Mouse (Mus musculus) heart, postnatal 0 days (tissue): ENCODE results near the gene Pias1. TPM values are rescaled to one million over a fixed set of nuclear protein-coding genes. Genes with fewer than 3 reads are reported as not detected.
A peak's percentile ranks its signal among the peaks of the same experiment; 100 is the strongest.

Experiments
- ATAC-seq: fragments of 200-750 bp; cut with Nextera tagmentation; 2 replicates; pipeline ENCODE4 v1.8.0; 2017; ENCODE audit warnings: low read depth, moderate number of reproducible peaks, moderate library complexity; ENCODE audit not compliant: insufficient read depth
- DNase-seq: peaks from one replicate; pipeline ENCODE4 v3.0.0-alpha.2; 2016; ENCODE audit warnings: low spot score
- H3K27ac ChIP-seq: fragments of 300-500 bp; sonication (generic); 2 replicates; pipeline ENCODE4 v1.5.1; 2014; ENCODE audit warnings: low read depth, mild to moderate bottlenecking
- H3K27me3 ChIP-seq: fragments of 300-500 bp; sonication (generic); 2 replicates; pipeline ENCODE4 v1.6.1; 2014; ENCODE audit warnings: low read length, mixed read lengths; ENCODE audit not compliant: control insufficient read depth, insufficient read depth
- H3K36me3 ChIP-seq: fragments of 300-500 bp; sonication (generic); replicated peaks from 2 replicates; pipeline ENCODE4 v1.6.1; 2014; ENCODE audit warnings: low read length, mixed read lengths; ENCODE audit not compliant: control insufficient read depth, insufficient read depth
- H3K4me1 ChIP-seq: fragments of 300-500 bp; sonication (generic); 2 replicates; pipeline ENCODE4 v1.6.1; 2014; ENCODE audit warnings: antibody characterized with exemption; ENCODE audit not compliant: control insufficient read depth, insufficient read depth
- H3K4me2 ChIP-seq: fragments of 300-500 bp; sonication (generic); 2 replicates; pipeline ENCODE4 v1.6.1; 2014; ENCODE audit warnings: low read depth, mild to moderate bottlenecking, low read length, moderate library complexity
- H3K4me3 ChIP-seq: fragments of 300-500 bp; sonication (generic); 2 replicates; pipeline ENCODE4 v1.5.1; 2014; ENCODE audit warnings: low read depth, low read length
- H3K9ac ChIP-seq: fragments of 300-500 bp; sonication (generic); replicated peaks from 2 replicates; pipeline ENCODE4 v1.6.1; 2014; ENCODE audit warnings: low read depth, low read length, mixed read lengths
- H3K9me3 ChIP-seq: fragments of 300-500 bp; sonication (generic); replicated peaks from 2 replicates; pipeline ENCODE4 v1.6.1; 2016; ENCODE audit warnings: low read length; ENCODE audit not compliant: control insufficient read depth
- CTCF ChIP-seq: IDR thresholded peaks from 2 replicates; pipeline ENCODE4 v1.5.1; 2016; ENCODE audit warnings: antibody characterized with exemption, control low read depth, low read depth
- EP300 ChIP-seq: IDR thresholded peaks from 2 replicates; pipeline ENCODE4 v1.6.1; 2016; ENCODE audit warnings: antibody characterized with exemption, low read depth
- WGBS: fragments of 180-500 bp; shearing (Covaris S2); extraction: QIAGEN DNeasy Blood & Tissue Kit; methylation state at CpG from one replicate; pipeline ENCODE4 v1.1.7; 2014; 5-methylcytosine and 5-hydroxymethylcytosine counted together
- polyA plus RNA-seq: library from polyadenylated mRNA; unstranded; fragments of >200 nt; fragmentation: Nextera tagmentation; extraction: Ambion mirVana; gene quantifications from 2 replicates; pipeline ENCODE4 v1.2.1, GENCODE M21; 2015
- total RNA-seq: library from RNA; depleted of rRNA; stranded (reverse); fragments of >200 nt; gene quantifications from 2 replicates; pipeline ENCODE4 v1.2.3, GENCODE M21; 2014; ENCODE audit warnings: low replicate concordance; rRNA removed

Pias1 gene
- total RNA-seq = 13.2 and 20.5 TPM in 2 replicates
- 25.1 and 26.5 TPM in 2 replicates for polyA plus RNA-seq

GRCm38 (mm10) chr9:62987824-62988223 lies at the start of gene Pias1:
Pias1 (minus strand) TSS chr9:62987924.
- H3K4me3 ChIP-seq = no peak within 1 kb of the TSS
- TF ChIP-seq CTCF = no peak
- no peak for TF ChIP-seq EP300
- ATAC-seq (no peak), DNase-seq (no peak)
- no peaks in the 10 kb centered on the region for H3K9me3 ChIP-seq
- H3K4me1 ChIP-seq = no peaks in the 10 kb centered on the region
- no peak within 1 kb of the TSS for H3K27ac ChIP-seq
- H3K4me2 ChIP-seq = no peak within 1 kb of the TSS
- no peak within 1 kb of the TSS for H3K9ac ChIP-seq
- H3K27me3 ChIP-seq = no peaks in the 10 kb centered on the region
- WGBS = 75% methylated on average over 5 of the region's 5 CpGs
- H3K36me3 ChIP-seq = no peaks in the 10 kb centered on the region

- no peaks in the 10 kb centered on the region for H3K9me3 ChIP-seq
- H3K27ac ChIP-seq = no peak overlapping the region
- H3K36me3 ChIP-seq = no peaks in the 10 kb centered on the region
- ATAC-seq (no peak), DNase-seq (no peak)
- 57% methylated on average over 2 of the region's 2 CpGs for WGBS
- no peak overlapping the region for H3K4me2 ChIP-seq
- H3K4me3 ChIP-seq = no peak overlapping the region
- no peaks in the 10 kb centered on the region for H3K27me3 ChIP-seq
- H3K4me1 ChIP-seq = 0 out of 2 replicates have a peak, but pooled peaks cover 3% of the 10 kb centered on the region
- TF ChIP-seq CTCF (no peak), EP300 (no peak)
- H3K9ac ChIP-seq = no peak overlapping the region
These were observed 47.7 kb upstream of the Pias1 start for GRCm38 (mm10) chr9:63035431-63035830.

GRCm38 (mm10) chr9:63031011-63031782 lies 43.5 kb upstream of the Pias1 start:
- Histone ChIP-seq H3K27me3 (no peaks in the 10 kb centered on the region), H3K4me1 (0 out of 2 replicates have a peak, but pooled peaks cover 3% of the 10 kb centered on the region), H3K9me3 (no peaks in the 10 kb centered on the region), H3K36me3 (no peaks in the 10 kb centered on the region), H3K27ac (no peak overlapping the region), H3K9ac (no peak overlapping the region), H3K4me2 (no peak overlapping the region), H3K4me3 (no peak overlapping the region)
- WGBS = 62% methylated on average over 13 of the region's 13 CpGs
- peak; percentile 16 for DNase-seq
- ATAC-seq = no peak; the same call in 1 of the 2 replicates
- TF ChIP-seq CTCF (no peak), EP300 (no peak)

GRCm38 (mm10) chr9:63022486-63022885 lies 34.8 kb upstream of the Pias1 start:
- Histone ChIP-seq H3K4me3 (no peak overlapping the region), H3K9me3 (peaks cover 3% of the 10 kb centered on the region; the same call in 1 of the 2 replicates), H3K4me1 (no peaks in the 10 kb centered on the region), H3K36me3 (no peaks in the 10 kb centered on the region), H3K27me3 (no peaks in the 10 kb centered on the region), H3K27ac (no peak overlapping the region), H3K9ac (no peak overlapping the region), H3K4me2 (no peak overlapping the region)
- 83% methylated on average over 1 of the region's 1 CpGs for WGBS
- TF ChIP-seq EP300 = no peak
- TF ChIP-seq CTCF = no peak
- ATAC-seq = no peak
- DNase-seq = no peak

- no peaks in the 10 kb centered on the region for H3K36me3 ChIP-seq
- H3K27me3 ChIP-seq = no peaks in the 10 kb centered on the region
- H3K4me2 ChIP-seq = no peak overlapping the region
- H3K9ac ChIP-seq = no peak overlapping the region
- DNase-seq (no peak), ATAC-seq (no peak)
- no peak for TF ChIP-seq EP300
- TF ChIP-seq CTCF = no peak
- H3K9me3 ChIP-seq = no peaks in the 10 kb centered on the region
- H3K4me1 ChIP-seq = no peaks in the 10 kb centered on the region
- 87% methylated on average over 4 of the region's 4 CpGs for WGBS
- H3K27ac ChIP-seq = no peak overlapping the region
- H3K4me3 ChIP-seq = no peak overlapping the region
These were observed 19.6 kb upstream of the Pias1 start for GRCm38 (mm10) chr9:63007371-63007770.
